Mouse (Mus musculus): ENCODE measurements around the gene Setd3. TPM values are rescaled to one million over a fixed set of nuclear protein-coding genes. Genes with fewer than 3 reads are reported as not detected.

Gene Setd3
- polyA plus RNA-seq, 2 experiments: 26.8 to 43.4 TPM

DNA sequence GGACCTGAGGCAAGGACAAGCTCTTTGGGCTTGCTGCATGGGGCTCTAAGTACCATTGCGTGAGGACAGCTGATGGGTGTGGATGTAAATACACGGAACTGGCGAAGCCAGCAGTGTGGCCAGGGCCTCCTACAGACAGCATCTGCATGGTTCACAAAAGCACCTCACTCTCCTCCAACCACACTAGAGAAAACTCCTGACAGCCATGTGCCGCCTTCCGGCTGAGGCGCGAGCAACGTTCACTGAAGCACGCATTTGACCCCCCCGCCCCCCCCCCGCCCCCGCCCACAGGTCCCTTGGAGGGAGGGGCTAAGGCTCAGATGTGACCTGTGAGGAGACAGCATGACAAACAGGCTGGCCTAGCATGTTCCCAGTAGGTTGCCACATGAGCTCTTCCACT is 25.9 kb upstream of the Setd3 start:
- H3K27me3 ChIP-seq (ENCODE audit: control insufficient read depth, insufficient read depth, low read length): no peaks in the 10 kb centered on the region
- TF ChIP-seq EP300 (IDR thresholded peaks at IDR 0.05; ENCODE audit: low read depth) (no peak), CTCF (IDR thresholded peaks at IDR 0.05; ENCODE audit: low read depth) (no peak)
- 78% methylated on average over 12 of the region's 12 CpGs for whole genome bisulfite sequencing (ENCODE audit: insufficient replicate concordance)
- no peaks in the 10 kb centered on the region for H3K4me1 ChIP-seq (replicated peaks; ENCODE audit: control insufficient read depth in 2 of 2, insufficient read depth in 2 of 2, low read length in 1 of 2)
- H3K4me3 ChIP-seq (ENCODE audit: insufficient read depth in 1 of 2, low read depth in 2 of 2, low read length in 2 of 2): no peak overlapping the region
- ATAC-seq (ENCODE audit: insufficient read depth) (no peak), DNase-seq (ENCODE audit: low read depth in 3 of 3, low spot score in 3 of 3) (no peak)
- H3K36me3 ChIP-seq (replicated peaks; ENCODE audit: control insufficient read depth, insufficient read depth, low read depth): peaks cover 8% of the 10 kb centered on the region
- no peak overlapping the region for H3K4me2 ChIP-seq (ENCODE audit: low read depth)
- H3K27ac ChIP-seq: no peak overlapping the region
- H3K9ac ChIP-seq (replicated peaks): no peak overlapping the region
- no peaks in the 10 kb centered on the region for H3K9me3 ChIP-seq (ENCODE audit: control insufficient read depth, low read length)

DNA sequence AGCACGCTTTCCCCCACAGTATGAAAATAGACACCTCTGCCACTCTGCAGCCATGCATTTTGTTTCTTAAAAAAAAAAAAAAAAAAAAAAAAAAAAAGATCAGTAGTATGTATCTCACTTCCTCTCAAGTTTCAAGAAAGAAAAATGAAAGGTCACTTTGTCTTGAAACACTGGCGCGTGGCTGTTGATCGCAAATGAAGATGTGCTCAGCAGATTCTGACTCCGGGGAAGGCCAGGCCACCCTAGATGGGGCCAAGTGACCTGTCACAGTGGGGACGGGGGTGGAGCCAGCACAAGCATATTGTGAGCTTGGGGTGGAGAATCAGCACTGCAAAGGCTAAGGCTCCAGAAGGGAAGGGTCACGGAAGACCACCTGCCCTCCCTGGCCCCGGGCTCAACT is 24.8 kb upstream of the Setd3 start:
- H3K36me3 ChIP-seq (replicated peaks; ENCODE audit: control insufficient read depth, insufficient read depth, low read depth): peaks cover 17% of the 10 kb centered on the region
- TF ChIP-seq EP300 (IDR thresholded peaks at IDR 0.05; ENCODE audit: low read depth): no peak
- TF ChIP-seq CTCF (IDR thresholded peaks at IDR 0.05; ENCODE audit: low read depth): no peak
- no peak overlapping the region for H3K9ac ChIP-seq (replicated peaks)
- no peaks in the 10 kb centered on the region for H3K27me3 ChIP-seq (ENCODE audit: control insufficient read depth, insufficient read depth, low read length)
- ATAC-seq (ENCODE audit: insufficient read depth): no peak
- 75% methylated on average over 8 of the region's 8 CpGs for WGBS (ENCODE audit: insufficient replicate concordance)
- no peaks in the 10 kb centered on the region for H3K9me3 ChIP-seq (ENCODE audit: control insufficient read depth, low read length)
- H3K4me3 ChIP-seq (ENCODE audit: insufficient read depth in 1 of 2, low read depth in 2 of 2, low read length in 2 of 2): no peak overlapping the region
- H3K4me2 ChIP-seq (ENCODE audit: low read depth): no peak overlapping the region
- no peak for DNase-seq (ENCODE audit: low read depth in 3 of 3, low spot score in 3 of 3)
- no peaks in the 10 kb centered on the region for H3K4me1 ChIP-seq (replicated peaks; ENCODE audit: control insufficient read depth in 2 of 2, insufficient read depth in 2 of 2, low read length in 1 of 2)
- no peak overlapping the region for H3K27ac ChIP-seq

DNA sequence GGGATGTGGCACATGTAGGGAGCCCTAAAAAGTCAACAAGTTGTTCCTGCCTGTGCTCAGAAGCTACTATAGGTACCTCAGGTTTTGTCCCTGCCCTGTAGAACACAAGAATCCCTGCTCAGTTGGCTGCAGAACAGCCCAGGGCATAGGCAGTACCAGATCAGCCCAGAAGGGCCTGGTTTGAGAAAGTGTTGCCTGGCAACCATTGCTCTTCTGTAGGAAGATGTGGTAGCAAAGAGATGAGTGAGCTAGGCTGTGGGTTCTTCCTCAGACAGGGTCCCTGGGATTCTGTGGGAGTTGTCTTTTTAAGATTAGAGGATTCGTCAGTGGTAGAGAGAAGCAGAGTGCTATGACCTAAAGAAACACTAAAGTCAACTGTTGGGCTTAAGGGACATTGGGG is 21.0 kb upstream of the Setd3 start:
- Histone ChIP-seq H3K9me3 (ENCODE audit: control insufficient read depth, low read length) (no peaks in the 10 kb centered on the region), H3K4me3 (ENCODE audit: insufficient read depth in 1 of 2, low read depth in 2 of 2, low read length in 2 of 2) (no peak overlapping the region), H3K4me1 (replicated peaks; ENCODE audit: control insufficient read depth in 2 of 2, insufficient read depth in 2 of 2, low read length in 1 of 2) (no peaks in the 10 kb centered on the region), H3K9ac (replicated peaks) (no peak overlapping the region), H3K4me2 (ENCODE audit: low read depth) (no peak overlapping the region), H3K27me3 (ENCODE audit: control insufficient read depth, insufficient read depth, low read length) (no peaks in the 10 kb centered on the region), H3K27ac (no peak overlapping the region), H3K36me3 (replicated peaks; ENCODE audit: control insufficient read depth, insufficient read depth, low read depth) (peaks cover 37% of the 10 kb centered on the region)
- TF ChIP-seq EP300 (IDR thresholded peaks at IDR 0.05; ENCODE audit: low read depth) (no peak), CTCF (IDR thresholded peaks at IDR 0.05; ENCODE audit: low read depth) (no peak)
- WGBS (ENCODE audit: insufficient replicate concordance): 73% methylated on average over 1 of the region's 1 CpGs
- ATAC-seq (ENCODE audit: insufficient read depth): no peak
- no peak for DNase-seq (ENCODE audit: low read depth in 3 of 3, low spot score in 3 of 3)

DNA sequence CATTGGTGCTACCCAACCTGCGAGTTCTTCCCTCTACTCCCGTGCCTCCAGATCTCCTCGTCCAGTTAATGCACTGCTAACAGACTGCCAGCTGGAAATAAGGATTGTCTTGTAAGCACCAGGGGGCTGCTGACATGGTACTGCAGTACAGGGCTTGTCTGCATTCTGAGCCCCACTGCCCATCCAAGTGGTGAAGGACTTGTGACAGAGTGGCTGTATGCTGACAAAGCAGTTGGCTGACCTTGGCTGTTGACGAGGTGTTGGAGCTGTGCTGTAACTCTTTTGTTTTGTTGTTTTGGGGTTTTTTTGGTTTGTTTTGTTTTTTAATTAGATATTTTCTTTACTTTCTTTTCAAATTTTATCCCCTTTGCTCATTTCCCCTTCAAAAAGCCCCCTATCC is 19.3 kb upstream of the Setd3 start:
- no peak overlapping the region for H3K27ac ChIP-seq
- H3K4me1 ChIP-seq (replicated peaks; ENCODE audit: control insufficient read depth in 2 of 2, insufficient read depth in 2 of 2, low read length in 1 of 2): no peaks in the 10 kb centered on the region
- peaks cover 52% of the 10 kb centered on the region for H3K36me3 ChIP-seq (replicated peaks; ENCODE audit: control insufficient read depth, insufficient read depth, low read depth)
- H3K4me2 ChIP-seq (ENCODE audit: low read depth): no peak overlapping the region
- DNase-seq (ENCODE audit: low read depth in 3 of 3, low spot score in 3 of 3): no peak
- no peak for TF ChIP-seq CTCF (IDR thresholded peaks at IDR 0.05; ENCODE audit: low read depth)
- no peak for TF ChIP-seq EP300 (IDR thresholded peaks at IDR 0.05; ENCODE audit: low read depth)
- no peaks in the 10 kb centered on the region for H3K27me3 ChIP-seq (ENCODE audit: control insufficient read depth, insufficient read depth, low read length)
- H3K4me3 ChIP-seq (ENCODE audit: insufficient read depth in 1 of 2, low read depth in 2 of 2, low read length in 2 of 2): no peak overlapping the region
- ATAC-seq (ENCODE audit: insufficient read depth): no peak
- WGBS (ENCODE audit: insufficient replicate concordance): 81% methylated on average over 4 of the region's 4 CpGs
- H3K9ac ChIP-seq (replicated peaks): no peak overlapping the region
- no peaks in the 10 kb centered on the region for H3K9me3 ChIP-seq (ENCODE audit: control insufficient read depth, low read length)

DNA sequence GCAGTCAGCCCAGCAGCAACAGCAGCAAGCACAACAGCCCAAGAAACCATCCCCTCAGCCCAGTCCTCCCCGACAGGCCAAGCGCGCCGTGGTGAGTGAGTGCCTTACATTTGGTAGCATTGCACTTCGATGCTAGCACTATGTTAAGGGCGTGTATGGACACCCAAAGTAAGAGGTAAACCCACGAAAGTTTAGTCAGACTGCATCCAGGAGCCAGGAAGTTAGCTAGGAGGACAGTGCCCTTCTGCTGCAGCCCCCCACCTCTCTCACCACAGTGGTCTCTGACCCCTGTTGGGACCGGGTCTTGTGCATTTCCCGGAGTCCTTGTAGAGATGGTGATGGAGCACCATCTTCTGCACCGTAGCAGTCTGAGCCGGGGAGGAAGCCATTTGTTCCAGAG is 16.6 kb upstream of the Setd3 start:
- no peak overlapping the region for H3K4me2 ChIP-seq (ENCODE audit: low read depth)
- 89% methylated on average over 11 of the region's 11 CpGs for WGBS (ENCODE audit: insufficient replicate concordance)
- H3K9ac ChIP-seq (replicated peaks): no peak overlapping the region
- TF ChIP-seq EP300 (IDR thresholded peaks at IDR 0.05; ENCODE audit: low read depth) (no peak), CTCF (IDR thresholded peaks at IDR 0.05; ENCODE audit: low read depth) (no peak)
- H3K27ac ChIP-seq: no peak overlapping the region
- H3K27me3 ChIP-seq (ENCODE audit: control insufficient read depth, insufficient read depth, low read length): no peaks in the 10 kb centered on the region
- no peak overlapping the region for H3K4me3 ChIP-seq (ENCODE audit: insufficient read depth in 1 of 2, low read depth in 2 of 2, low read length in 2 of 2)
- ATAC-seq (ENCODE audit: insufficient read depth) (no peak), DNase-seq (ENCODE audit: low read depth in 3 of 3, low spot score in 3 of 3) (no peak)
- H3K36me3 ChIP-seq (replicated peaks; ENCODE audit: control insufficient read depth, insufficient read depth, low read depth): peaks cover 49% of the 10 kb centered on the region
- H3K9me3 ChIP-seq (ENCODE audit: control insufficient read depth, low read length): no peaks in the 10 kb centered on the region
- no peaks in the 10 kb centered on the region for H3K4me1 ChIP-seq (replicated peaks; ENCODE audit: control insufficient read depth in 2 of 2, insufficient read depth in 2 of 2, low read length in 1 of 2)
